Mouse (Mus musculus) spleen, postnatal 4 days (tissue): ENCODE results near the gene Tmem86a.

Source experiments
- DNase-seq, 2 experiments: peaks; one replicate each; pipeline ENCODE4 v3.0.0; 2022; ENCODE audit warnings: low spot score in 2 of 2

Gene Tmem86a

DNA sequence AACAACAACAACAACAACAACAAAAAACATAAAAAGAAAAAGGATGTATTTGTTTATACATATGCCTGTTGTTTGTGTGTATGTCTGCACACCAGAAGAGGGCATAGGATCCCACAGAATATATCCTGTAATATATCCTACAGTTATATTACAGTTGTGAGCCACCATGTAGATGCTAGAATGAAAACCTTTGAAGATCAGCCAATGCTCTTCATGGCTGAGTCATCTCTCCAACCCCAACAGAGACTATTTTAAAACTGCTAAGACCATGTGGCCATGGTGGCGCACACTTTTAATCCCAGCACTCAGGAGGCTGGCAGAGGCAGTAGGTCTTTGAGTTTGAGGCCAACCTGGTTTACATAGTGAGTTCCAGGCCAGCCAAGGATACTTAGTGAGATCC, 22.9 kb upstream of the Tmem86a start:
- DNase-seq: no peak

DNA sequence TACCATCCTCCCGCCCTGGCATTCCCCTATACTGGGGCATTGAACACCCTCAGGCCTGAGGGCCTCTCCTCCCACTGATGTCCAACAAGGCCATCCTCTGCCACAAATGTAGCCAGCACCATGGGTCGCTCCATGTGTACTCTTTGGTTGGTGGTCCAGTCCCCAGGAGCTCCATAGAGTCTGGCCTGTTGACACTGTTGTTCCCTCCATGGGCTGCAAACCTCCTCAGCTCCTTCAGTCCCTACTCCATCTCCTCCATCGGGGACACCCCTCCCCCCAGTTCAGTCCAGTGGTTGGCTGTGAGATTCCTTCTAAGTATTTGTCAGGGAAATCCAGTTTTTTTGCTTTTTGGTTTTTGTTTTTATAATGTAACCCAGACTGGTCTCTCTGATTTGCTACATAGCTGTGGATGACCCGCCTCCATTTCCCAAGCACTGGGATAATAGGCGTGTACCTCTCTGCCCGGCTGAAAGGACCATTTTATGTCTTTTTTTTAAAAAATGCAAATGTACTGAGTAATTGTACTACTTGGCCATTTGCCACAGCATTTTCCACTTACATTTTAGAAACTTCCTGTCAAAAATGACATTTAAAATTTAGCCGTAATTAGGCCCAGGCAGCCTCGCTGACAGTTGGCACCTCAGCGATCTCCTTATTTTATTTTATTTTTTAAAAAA, 19.7 kb upstream of the Tmem86a start:
- DNase-seq: no peak

DNA sequence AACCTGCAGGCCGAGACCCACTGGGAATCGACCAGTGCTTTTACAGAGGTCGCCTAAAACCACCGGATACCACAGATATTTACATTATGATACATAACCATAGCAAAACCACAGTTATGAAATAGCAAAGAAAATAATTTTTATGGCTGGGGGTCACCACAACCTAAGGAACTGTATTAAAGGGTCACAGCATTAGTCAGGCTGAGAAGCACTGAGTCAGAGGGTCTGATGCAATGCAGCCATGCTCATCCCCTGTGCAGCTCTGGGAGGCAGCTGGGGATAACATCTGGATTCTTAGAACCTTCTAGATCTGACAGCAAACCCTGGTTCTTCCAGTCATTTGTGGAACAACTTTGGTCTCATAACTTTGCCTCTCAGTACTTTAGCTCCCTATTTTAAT, 19.0 kb upstream of the Tmem86a start:
- DNase-seq: no peak

GRCm38 (mm10) chr7:47034785-47035384, 15.5 kb upstream of the Tmem86a start:
- DNase-seq: no peak

- DNase-seq: no peak
These were observed 15.0 kb upstream of the Tmem86a start for GRCm38 (mm10) chr7:47035426-47035825.

GRCm38 (mm10) chr7:47041706-47042105, 8.7 kb upstream of the Tmem86a start:
- no peak for DNase-seq

- no peak for DNase-seq
These were observed 8.3 kb upstream of the Tmem86a start for GRCm38 (mm10) chr7:47042121-47042520.

GRCm38 (mm10) chr7:47042823-47043490, 7.4 kb upstream of the Tmem86a start:
- no peak for DNase-seq

DNA sequence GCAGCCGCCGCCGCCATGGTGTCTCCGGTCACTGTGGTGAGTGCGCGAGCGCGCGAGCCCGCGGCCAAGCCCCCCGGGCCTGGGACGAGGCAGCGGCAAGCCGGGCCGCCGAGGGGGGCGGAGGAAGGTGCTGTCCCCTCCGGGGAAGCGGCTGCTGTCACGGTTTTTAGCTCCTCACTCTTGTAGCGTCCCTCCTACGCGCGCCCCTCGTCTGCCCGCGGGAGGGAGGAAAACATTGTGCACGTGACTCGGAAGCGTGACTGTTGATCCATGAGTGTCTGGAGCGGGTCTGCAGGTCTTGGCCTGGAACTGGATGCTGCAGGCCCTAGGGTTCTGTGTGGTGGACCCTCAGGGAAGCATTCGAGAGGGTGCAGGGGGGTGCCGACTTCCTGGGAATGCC, 365 bp downstream of the Tmem86a start:
- DNase-seq: no peak

GRCm38 (mm10) chr7:47051404-47052151, 1.2 kb downstream of the Tmem86a start:
- DNase-seq: peak; percentile 54 to 72

DNA sequence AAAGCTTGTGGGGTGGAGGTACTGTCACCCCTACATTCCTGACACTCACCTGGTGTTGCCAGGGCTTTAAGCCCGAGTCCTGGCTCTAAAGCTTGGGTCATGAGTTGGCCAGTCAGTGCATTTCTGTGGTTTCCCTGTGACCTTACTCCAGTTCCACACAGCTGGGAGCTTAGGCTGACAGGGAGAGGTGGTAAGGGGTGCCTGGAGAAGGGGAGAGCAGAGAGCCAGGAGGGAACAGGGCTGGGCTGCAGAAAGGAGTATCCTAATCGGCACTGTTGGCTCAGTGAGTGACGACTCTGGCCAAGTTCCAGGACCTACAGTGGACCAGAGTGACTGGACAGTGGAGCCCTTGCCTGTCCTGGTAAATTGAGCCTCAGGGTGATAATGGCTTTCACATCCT, 1.9 kb downstream of the Tmem86a start:
- DNase-seq: no peak

DNA sequence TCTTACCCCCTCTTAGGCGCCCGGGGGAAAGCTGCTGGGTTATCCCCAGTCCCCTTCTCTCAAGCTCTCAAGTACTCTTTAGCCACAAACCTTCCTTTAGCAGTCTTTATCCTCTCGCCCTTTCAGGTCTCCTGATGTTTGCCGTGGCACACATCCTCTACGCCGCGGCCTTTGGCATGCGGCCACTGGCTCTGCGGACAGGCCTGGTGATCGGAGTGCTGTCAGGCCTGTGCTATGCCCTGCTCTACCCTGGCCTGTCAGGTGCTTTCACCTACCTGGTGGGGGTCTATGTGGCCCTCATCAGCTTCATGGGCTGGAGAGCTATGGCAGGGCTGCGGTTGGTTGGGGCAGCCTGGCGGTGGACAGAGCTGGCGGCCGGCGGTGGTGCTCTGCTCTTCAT, 2.9 kb downstream of the Tmem86a start:
- no peak for DNase-seq

DNA sequence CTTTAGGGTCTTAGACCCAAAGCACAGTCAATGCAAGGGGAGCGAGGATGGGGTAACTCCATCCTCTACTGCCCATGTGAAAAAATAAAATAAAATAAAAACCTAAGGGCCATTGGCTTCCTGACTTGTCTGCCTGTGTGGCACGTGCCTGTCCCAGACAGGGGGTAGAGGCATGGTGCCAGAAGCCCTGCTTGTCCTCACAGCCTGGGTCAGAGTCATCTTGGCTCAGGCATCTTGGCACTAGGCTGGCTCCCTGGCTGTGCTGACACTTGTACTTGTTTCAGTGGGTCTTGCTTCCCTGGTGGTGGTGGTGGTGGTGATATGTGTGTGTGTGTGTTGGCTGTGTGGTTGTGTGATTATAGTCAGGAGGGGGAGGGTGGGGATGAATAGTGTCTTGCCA, 4.3 kb downstream of the Tmem86a start:
- DNase-seq: no peak

DNA sequence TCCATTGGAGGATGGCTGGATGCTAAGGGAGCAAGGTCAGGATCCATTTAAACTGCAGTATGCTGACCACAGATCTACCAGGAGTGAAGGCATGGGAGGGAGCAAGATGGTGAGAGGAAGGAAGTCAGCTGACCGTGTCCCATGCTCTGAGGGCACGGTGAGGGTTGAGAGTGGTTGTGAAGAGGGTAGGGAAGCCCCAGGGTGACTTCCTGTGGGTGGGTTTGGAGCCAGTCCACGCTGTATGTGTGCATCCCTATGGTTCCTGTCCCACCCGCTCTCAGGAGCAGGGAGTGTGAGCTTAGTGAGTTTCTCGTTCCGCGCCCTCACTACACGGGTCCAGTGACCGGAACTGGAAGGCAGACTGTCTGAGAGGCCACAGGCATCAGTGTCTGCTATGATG, 5.3 kb downstream of the Tmem86a start:
- no peak for DNase-seq

GRCm38 (mm10) chr7:47056273-47056672, 5.9 kb downstream of the Tmem86a start:
- DNase-seq: no peak

DNA sequence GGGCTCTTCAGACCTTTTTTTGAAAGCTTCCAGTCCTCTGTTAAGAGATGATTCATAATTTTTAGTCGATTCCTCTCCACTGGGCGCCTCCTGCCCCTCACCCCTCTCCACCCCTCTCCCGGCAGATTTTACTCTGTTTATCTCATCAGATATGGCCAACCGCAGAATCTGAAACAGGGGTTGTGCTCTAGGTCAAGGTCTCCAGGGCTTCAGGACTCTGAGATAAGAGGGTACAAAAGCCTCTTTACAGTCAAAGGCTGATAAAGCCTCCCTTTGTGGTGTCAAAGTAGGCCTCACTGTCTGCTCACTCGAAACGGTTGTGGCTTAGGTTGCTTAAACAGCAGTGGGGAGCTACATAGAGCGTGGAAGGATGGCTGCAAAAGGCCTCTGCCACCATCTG, 8.9 kb downstream of the Tmem86a start:
- DNase-seq: no peak

DNA sequence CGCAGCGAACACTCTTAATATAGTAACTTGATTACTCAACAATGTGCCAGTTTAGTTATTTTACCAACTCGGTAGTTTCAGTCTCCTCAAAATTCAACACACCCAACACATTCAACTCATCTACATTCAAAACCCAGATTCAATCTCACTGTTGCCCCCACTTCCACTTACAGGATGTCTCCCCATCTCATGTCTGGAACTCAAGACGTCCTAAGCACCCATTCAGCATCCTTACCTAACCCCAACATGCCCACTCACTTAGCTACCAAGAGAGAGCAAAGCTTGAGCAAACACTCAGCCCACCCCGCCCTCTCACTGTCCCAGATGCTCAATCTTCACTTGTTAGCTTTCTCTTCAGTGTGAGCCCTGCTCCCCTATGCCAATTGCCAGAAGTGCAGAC, 11.2 kb downstream of the Tmem86a start:
- DNase-seq: no peak

GRCm38 (mm10) chr7:47066942-47067341, 16.5 kb downstream of the Tmem86a start:
- DNase-seq: no peak

DNA sequence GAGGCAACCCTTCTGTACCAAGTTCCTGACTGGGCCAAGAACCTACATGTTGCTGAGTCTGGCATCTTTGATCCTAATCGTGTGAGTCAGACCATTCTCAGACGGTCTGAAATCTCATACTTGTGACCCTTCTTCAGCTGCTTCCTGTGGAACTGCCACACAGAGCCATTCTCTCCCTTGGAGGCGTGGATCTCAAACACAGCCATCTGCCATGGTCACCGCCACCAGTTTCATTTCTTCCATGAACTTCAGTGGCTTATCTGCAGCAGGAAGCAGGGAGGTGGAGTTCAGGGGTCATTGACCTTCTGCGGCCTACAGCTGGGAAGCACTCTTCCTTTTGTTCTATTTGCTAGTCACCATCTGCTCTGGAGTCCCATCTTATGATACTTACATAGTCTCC, 17.5 kb downstream of the Tmem86a start:
- DNase-seq: no peak

GRCm38 (mm10) chr7:47072551-47072950, 22.1 kb downstream of the Tmem86a start:
- DNase-seq: no peak

GRCm38 (mm10) chr7:47073536-47074521, 23.4 kb downstream of the Tmem86a start:
- no peak for DNase-seq
